Mouse (Mus musculus): ENCODE measurements around the gene Ctnnd2. TPM values are rescaled to one million over a fixed set of nuclear protein-coding genes. Genes with fewer than 3 reads are reported as not detected.

The Ctnnd2 gene
- polyA plus RNA-seq, 1 experiment: 0.08 TPM

DNA sequence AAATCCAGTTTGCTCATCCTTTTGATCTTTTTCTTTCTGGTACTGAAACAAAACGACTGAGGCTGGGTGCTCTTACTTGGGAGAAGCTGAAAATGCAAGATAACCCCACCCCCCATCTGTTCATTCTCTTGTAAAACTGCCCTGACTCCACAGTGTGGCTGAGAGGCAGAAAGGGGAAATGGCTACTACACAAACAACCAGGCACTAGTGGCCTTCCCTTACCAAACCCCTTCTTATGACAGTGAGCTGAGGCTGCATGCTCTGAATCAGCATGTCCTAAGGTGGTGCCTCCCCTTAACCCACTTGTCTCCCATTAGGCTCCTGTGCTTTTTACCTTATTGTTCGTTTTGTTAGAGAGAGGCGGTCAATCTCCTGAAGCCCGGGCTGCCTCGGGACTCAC, 851.4 kb downstream of the Ctnnd2 start:
- Histone ChIP-seq H3K4me3 (replicated peaks) (no peak overlapping the region), H3K4me1 (no peaks in the 10 kb centered on the region), H3K9me3 (peaks cover 20% of the 10 kb centered on the region), H3K27me3 (replicated peaks) (peaks cover 2% of the 10 kb centered on the region), H3K36me3 (replicated peaks; ENCODE audit: low read length) (no peaks in the 10 kb centered on the region)
- TF ChIP-seq FLI1 (IDR thresholded peaks at IDR 0.05; ENCODE audit: low read length) (no peak), GATA1 (IDR thresholded peaks at IDR 0.05; ENCODE audit: borderline replicate concordance, low read length) (no peak)

DNA sequence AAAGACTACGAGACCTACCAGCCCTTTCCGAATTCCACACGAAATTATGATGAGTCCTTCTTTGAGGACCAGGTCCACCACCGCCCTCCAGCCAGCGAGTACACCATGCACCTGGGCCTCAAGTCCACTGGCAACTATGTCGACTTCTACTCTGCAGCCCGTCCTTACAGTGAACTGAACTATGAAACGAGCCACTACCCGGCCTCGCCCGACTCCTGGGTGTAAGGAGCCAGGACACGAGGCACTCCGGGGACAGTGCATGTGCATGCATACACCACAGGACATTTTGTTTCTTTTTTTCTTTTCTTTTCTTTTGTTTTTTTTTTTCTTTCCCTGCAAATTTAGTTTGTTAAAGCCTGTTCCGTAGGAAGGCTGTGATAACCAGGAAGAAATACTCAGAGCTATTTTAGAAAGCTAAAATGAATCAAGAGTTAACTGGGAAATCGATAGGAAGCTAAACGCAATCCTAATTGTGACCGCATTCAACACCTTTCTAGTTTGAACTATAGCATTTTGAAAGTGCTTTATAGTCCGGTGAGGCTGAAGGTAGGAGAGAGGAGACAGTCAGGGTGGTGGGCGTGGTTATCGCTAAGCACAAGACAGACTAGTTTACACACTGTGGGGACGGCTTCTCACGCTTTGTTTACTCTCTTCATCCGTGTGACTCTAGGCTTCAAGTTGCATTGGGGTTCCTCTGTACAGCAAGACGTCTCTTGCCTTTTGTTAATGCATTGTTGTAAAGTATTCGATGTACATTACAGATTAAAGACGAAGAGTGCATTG, 855.2 kb downstream of the Ctnnd2 start:
- Histone ChIP-seq H3K4me3 (replicated peaks) (no peak overlapping the region), H3K27me3 (replicated peaks) (peaks cover 2% of the 10 kb centered on the region), H3K36me3 (replicated peaks; ENCODE audit: low read length) (no peaks in the 10 kb centered on the region), H3K9me3 (peaks cover 14% of the 10 kb centered on the region), H3K4me1 (no peaks in the 10 kb centered on the region)
- TF ChIP-seq FLI1 (IDR thresholded peaks at IDR 0.05; ENCODE audit: low read length): no peak
- no peak for TF ChIP-seq GATA1 (IDR thresholded peaks at IDR 0.05; ENCODE audit: borderline replicate concordance, low read length)

DNA sequence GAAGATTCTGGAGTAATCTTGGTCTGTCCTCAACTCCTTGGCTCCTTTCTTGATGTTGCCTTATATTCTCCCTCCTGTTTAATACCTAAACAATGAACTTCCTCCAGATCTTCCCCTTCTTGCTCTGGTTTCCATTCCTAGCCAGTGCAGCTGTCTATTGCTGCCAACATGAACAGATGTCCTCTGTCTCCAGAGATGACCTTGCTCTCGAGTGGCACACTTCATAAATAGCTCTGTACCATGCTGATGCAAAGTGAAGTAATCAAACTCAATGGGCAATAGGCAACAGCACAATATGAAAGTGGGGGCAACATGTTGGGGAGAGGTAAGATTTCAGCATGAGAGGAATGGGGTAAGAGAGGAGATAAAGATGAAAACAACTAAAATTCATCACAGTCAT, 872.6 kb downstream of the Ctnnd2 start:
- Histone ChIP-seq H3K36me3 (replicated peaks; ENCODE audit: low read length) (no peaks in the 10 kb centered on the region), H3K9me3 (0 out of 2 replicates have a peak, but pooled peaks cover 4% of the 10 kb centered on the region), H3K27me3 (replicated peaks) (no peaks in the 10 kb centered on the region), H3K4me3 (replicated peaks) (no peak overlapping the region), H3K4me1 (no peaks in the 10 kb centered on the region)
- TF ChIP-seq FLI1 (IDR thresholded peaks at IDR 0.05; ENCODE audit: low read length) (no peak), GATA1 (IDR thresholded peaks at IDR 0.05; ENCODE audit: borderline replicate concordance, low read length) (no peak)

DNA sequence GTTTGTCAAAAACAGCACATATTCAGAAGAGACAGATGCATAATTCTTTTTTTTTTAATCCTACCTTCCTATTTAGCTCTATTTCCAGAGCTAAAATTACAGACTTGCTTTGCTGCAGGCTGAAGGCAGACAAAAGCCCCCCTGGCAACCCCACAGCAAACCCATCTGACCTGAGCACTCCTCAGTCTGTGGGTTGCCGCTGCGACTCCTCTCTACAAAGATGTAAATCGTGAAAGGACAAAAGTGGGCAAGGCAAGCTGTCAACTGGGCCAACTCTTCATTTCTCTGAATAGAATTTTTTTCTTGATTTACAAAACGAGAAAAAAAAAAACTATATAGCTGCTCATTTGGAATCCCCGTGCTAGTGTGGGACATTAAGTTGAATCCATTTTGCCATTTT, 879.1 kb downstream of the Ctnnd2 start:
- no peak for TF ChIP-seq GATA1 (IDR thresholded peaks at IDR 0.05; ENCODE audit: borderline replicate concordance, low read length)
- TF ChIP-seq FLI1 (IDR thresholded peaks at IDR 0.05; ENCODE audit: low read length): no peak
- Histone ChIP-seq H3K9me3 (no peaks in the 10 kb centered on the region), H3K36me3 (replicated peaks; ENCODE audit: low read length) (no peaks in the 10 kb centered on the region), H3K4me3 (replicated peaks) (no peak overlapping the region), H3K4me1 (no peaks in the 10 kb centered on the region), H3K27me3 (replicated peaks) (no peaks in the 10 kb centered on the region)

DNA sequence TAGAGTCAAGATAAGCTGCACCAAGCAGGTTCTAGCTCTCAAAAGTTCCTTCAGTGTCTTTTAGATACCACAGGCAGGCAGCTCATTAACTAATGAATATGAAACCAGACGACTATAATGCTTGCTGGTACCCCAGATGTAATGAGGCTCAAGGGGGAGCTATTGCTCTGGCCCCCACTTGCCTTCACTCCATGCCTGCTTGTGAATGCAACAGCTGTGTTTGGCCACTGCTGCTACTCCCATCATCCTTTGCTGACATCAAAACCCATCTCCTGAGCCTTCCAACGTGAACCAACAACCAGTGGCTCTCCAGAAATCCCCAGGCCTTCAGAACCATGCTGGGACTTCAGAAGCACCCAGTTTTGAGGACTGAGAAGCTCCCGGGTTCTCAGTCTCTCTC, 883.8 kb downstream of the Ctnnd2 start:
- Histone ChIP-seq H3K4me1 (no peaks in the 10 kb centered on the region), H3K36me3 (replicated peaks; ENCODE audit: low read length) (no peaks in the 10 kb centered on the region), H3K4me3 (replicated peaks) (no peak overlapping the region), H3K9me3 (peaks cover 3% of the 10 kb centered on the region; the same call in 1 of the 2 replicates), H3K27me3 (replicated peaks) (no peaks in the 10 kb centered on the region)
- no peak for TF ChIP-seq FLI1 (IDR thresholded peaks at IDR 0.05; ENCODE audit: low read length)
- no peak for TF ChIP-seq GATA1 (IDR thresholded peaks at IDR 0.05; ENCODE audit: borderline replicate concordance, low read length)

DNA sequence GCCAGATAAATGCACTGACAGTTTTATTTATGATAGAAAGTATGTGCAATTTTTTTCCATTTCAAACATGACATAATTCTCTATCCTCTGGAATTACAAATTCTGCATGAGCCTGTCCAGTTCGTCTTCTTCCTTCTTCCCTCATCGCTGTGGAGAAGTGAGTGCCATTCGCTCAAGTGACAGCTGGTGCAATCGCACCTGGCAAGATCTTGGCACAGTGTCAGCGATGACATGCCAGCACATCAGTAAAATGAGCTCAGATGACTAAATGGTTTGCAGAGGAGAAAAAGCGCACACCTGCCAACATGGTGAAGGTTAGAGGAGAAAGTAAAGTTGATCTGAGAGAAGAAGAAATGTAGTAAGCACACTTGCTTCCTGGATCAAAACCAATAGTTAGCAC, 885.9 kb downstream of the Ctnnd2 start:
- Histone ChIP-seq H3K9me3 (peaks cover 3% of the 10 kb centered on the region; the same call in 1 of the 2 replicates), H3K4me1 (no peaks in the 10 kb centered on the region), H3K27me3 (replicated peaks) (no peaks in the 10 kb centered on the region), H3K36me3 (replicated peaks; ENCODE audit: low read length) (no peaks in the 10 kb centered on the region), H3K4me3 (replicated peaks) (no peak overlapping the region)
- TF ChIP-seq FLI1 (IDR thresholded peaks at IDR 0.05; ENCODE audit: low read length): no peak
- no peak for TF ChIP-seq GATA1 (IDR thresholded peaks at IDR 0.05; ENCODE audit: borderline replicate concordance, low read length)

DNA sequence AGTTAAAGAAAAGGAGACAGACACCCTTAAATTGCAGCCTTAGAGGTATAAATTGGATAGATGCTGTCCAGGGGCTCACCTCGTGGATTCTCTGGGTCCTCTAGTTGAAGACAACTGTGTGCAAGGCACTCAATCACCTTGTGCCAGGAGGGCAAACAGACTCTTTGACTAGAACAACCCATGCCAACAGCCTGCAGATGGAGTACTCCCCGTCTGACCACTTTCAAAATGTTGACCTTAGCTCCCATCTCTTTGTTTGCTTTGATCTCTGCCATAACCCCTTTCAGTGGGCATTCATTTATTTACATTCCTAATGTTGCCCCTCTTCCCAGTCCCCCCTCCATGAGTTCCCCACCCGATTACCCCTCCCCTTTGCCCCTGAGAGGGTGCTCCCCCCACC, 891.3 kb downstream of the Ctnnd2 start:
- Histone ChIP-seq H3K27me3 (replicated peaks) (no peaks in the 10 kb centered on the region), H3K4me3 (replicated peaks) (no peak overlapping the region), H3K4me1 (no peaks in the 10 kb centered on the region), H3K36me3 (replicated peaks; ENCODE audit: low read length) (no peaks in the 10 kb centered on the region), H3K9me3 (no peaks in the 10 kb centered on the region; the same call in 1 of the 2 replicates)
- TF ChIP-seq FLI1 (IDR thresholded peaks at IDR 0.05; ENCODE audit: low read length) (no peak), GATA1 (IDR thresholded peaks at IDR 0.05; ENCODE audit: borderline replicate concordance, low read length) (no peak)

DNA sequence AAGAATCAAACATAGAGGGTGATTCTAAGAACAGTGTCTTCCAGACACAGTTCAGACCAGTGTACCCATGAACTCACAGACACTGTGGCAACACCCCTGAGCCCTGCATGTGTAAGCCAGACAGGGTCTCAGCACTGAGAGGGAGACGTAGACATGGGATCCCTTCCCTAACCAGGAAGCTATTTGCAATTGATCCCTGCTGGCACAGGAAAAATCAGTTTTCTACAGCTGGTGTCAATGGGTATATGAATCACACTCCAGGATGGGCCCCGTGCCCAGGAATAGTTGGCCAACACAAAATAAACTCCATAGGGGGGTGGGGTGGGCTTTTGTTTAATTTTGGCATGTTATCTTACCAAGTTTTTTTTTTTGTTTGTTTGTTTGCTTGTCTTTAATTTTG, 895.7 kb downstream of the Ctnnd2 start:
- Histone ChIP-seq H3K4me3 (replicated peaks) (no peak overlapping the region), H3K36me3 (replicated peaks; ENCODE audit: low read length) (no peaks in the 10 kb centered on the region), H3K4me1 (no peaks in the 10 kb centered on the region), H3K9me3 (no peaks in the 10 kb centered on the region), H3K27me3 (replicated peaks) (no peaks in the 10 kb centered on the region)
- TF ChIP-seq GATA1 (IDR thresholded peaks at IDR 0.05; ENCODE audit: borderline replicate concordance, low read length): no peak
- no peak for TF ChIP-seq FLI1 (IDR thresholded peaks at IDR 0.05; ENCODE audit: low read length)

DNA sequence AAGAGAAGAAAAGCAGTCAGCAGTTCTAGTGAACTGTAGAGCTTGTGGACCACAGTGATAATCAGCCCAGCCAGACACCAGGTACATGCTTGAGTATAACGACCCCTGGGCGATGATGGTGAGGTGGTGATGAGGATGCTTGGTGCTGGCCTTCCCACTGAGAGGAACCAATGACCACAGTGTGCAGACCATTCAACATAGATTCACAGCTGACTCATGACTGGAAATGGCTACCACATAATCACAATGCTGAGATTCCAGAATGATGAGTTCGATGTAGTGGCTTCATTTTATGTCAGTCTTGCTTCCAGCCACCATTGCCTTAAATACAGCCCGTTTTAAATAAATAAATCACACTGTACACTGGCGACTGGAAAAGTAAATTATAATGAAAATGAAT, 897.9 kb downstream of the Ctnnd2 start:
- Histone ChIP-seq H3K9me3 (no peaks in the 10 kb centered on the region), H3K27me3 (replicated peaks) (no peaks in the 10 kb centered on the region), H3K36me3 (replicated peaks; ENCODE audit: low read length) (no peaks in the 10 kb centered on the region), H3K4me1 (no peaks in the 10 kb centered on the region), H3K4me3 (replicated peaks) (no peak overlapping the region)
- TF ChIP-seq GATA1 (IDR thresholded peaks at IDR 0.05; ENCODE audit: borderline replicate concordance, low read length): no peak
- TF ChIP-seq FLI1 (IDR thresholded peaks at IDR 0.05; ENCODE audit: low read length): no peak
